Mouse (Mus musculus): Measurements from ENCODE around the gene Ranbp3. TPM values are rescaled to one million over a fixed set of nuclear protein-coding genes. Genes with fewer than 3 reads are reported as not detected.

Gene Ranbp3
- polyA plus RNA-seq, 1 experiment from 2014 or later, result 21.8 TPM

DNA sequence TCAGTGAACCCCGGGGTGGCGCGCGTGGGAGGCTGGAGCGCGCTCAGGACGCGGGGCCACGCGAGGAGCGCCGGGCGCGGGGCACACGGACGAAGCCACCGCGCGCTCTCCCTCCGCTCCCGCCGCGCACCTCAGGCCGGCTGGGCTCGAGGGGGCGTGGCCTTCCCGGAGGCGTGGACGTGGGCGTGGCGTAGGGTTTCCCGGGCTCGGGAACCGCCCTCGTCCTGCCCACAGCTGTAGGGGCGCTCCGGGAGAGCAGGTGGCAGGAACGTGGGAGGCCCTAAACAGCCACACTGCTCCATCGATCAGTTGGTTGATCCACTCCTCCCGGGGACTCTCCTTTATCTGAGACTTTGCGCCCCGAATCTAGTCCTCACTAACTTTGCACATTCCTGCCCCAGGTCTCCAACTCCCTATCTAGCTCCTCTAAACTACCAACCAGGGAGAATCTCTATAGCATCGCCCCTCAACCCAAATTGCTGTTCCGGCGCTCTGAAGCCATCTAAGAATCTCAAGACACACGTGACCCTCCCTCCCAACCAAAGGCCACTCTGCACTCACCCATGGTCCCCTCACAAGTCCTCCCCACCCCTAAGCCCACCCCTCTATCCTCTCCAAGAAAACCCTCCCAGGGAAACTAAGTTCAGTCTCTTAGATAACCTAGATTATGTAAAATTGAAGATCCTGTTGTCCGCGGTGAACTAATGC, 84.5 kb downstream of the Ranbp3 start, which contains the start of gene Nrtn:
Nrtn (minus strand) TSS at position 115 of the 708 bp plus-strand sequence.
- Histone ChIP-seq H3K9ac (replicated peaks) (peak within 1 kb of the TSS; percentile 65), H3K27ac (ENCODE audit: low read depth) (0 out of 2 replicates have a peak within 1 kb of the TSS, but pooled peaks have one; percentile 11), H3K27me3 (ENCODE audit: insufficient read depth, low read length) (peaks cover 54% of the 10 kb centered on the region), H3K4me3 (ENCODE audit: low read depth, low read length) (peak within 1 kb of the TSS; percentile 54), H3K9me3 (ENCODE audit: low read length) (no peaks in the 10 kb centered on the region), H3K4me2 (ENCODE audit: low read depth, low read length) (peak within 1 kb of the TSS; percentile 92), H3K4me1 (ENCODE audit: insufficient read depth) (peaks cover 36% of the 10 kb centered on the region), H3K36me3 (replicated peaks; ENCODE audit: insufficient read depth, low read length) (no peaks in the 10 kb centered on the region)
- TF ChIP-seq EP300 (IDR thresholded peaks at IDR 0.05; ENCODE audit: low read depth), result no peak
- 0 out of 2 replicates have a peak, but pooled peaks have one; percentile 1 for TF ChIP-seq CTCF (IDR thresholded peaks at IDR 0.05; ENCODE audit: low read depth)
- DNase-seq (peak; percentile 91), ATAC-seq (peak; percentile 71)
- WGBS (ENCODE audit: insufficient replicate concordance), result 0% methylated on average over 22 of the region's 48 CpGs

DNA sequence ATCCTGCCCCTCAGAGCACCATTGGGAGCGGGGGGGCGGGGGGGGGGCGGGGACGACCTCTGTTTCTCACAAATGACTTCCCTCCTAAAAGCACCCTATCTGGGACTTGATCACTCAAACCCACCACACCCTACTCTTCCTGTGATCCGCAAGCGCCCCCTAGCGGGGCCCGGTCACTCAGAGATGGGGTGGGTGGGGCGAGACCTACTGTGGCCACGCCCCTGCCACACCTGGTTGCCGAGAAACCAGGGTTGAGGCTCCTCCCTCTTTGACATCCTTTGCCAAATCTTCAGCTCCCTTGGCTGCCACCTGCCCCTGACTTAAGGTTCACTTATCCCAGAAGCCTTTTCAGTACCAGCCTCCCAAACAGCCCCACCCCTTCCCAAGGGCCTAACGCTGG, 85.0 kb downstream of the Ranbp3 start:
- TF ChIP-seq EP300 (IDR thresholded peaks at IDR 0.05; ENCODE audit: low read depth) (no peak), CTCF (IDR thresholded peaks at IDR 0.05; ENCODE audit: low read depth) (peak; percentile 71)
- Histone ChIP-seq H3K36me3 (replicated peaks; ENCODE audit: insufficient read depth, low read length) (no peaks in the 10 kb centered on the region), H3K9me3 (ENCODE audit: low read length) (no peaks in the 10 kb centered on the region), H3K4me1 (ENCODE audit: insufficient read depth) (peaks cover 42% of the 10 kb centered on the region), H3K27ac (ENCODE audit: low read depth) (0 out of 2 replicates have a peak overlapping the region, but pooled peaks have one; percentile 11), H3K4me3 (ENCODE audit: low read depth, low read length) (no peak overlapping the region), H3K9ac (replicated peaks) (no peak overlapping the region), H3K4me2 (ENCODE audit: low read depth, low read length) (peak overlapping the region; percentile 92), H3K27me3 (ENCODE audit: insufficient read depth, low read length) (peaks cover 48% of the 10 kb centered on the region)
- 11% methylated on average over 12 of the region's 12 CpGs for WGBS (ENCODE audit: insufficient replicate concordance)
- DNase-seq, result peak; percentile 88
- ATAC-seq, result peak; percentile 37

DNA sequence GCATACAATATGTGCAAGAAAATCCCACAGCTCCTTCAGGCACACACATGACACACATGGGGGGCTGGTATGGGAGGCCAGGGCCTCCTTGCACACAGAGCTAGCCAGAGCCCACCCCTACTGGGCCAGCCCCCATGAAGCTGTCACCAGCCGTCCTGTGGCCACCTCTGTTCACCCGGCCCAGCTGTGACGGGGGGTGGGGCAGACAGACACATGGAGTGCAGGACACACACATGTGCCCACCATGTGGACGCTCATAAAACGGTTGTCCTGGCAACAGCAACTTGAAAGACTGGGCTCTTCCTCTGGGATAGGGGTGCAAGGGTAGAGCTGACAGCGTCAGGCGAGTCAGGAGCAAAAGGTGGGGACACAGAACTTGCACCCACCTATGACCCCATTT, 86.2 kb downstream of the Ranbp3 start:
- no peaks in the 10 kb centered on the region for H3K9me3 ChIP-seq (ENCODE audit: low read length)
- TF ChIP-seq CTCF (IDR thresholded peaks at IDR 0.05; ENCODE audit: low read depth), result no peak
- TF ChIP-seq EP300 (IDR thresholded peaks at IDR 0.05; ENCODE audit: low read depth), result no peak
- H3K36me3 ChIP-seq (replicated peaks; ENCODE audit: insufficient read depth, low read length), result no peaks in the 10 kb centered on the region
- no peak overlapping the region for H3K4me2 ChIP-seq (ENCODE audit: low read depth, low read length)
- no peak overlapping the region for H3K27ac ChIP-seq (ENCODE audit: low read depth)
- H3K4me1 ChIP-seq (ENCODE audit: insufficient read depth), result peaks cover 48% of the 10 kb centered on the region
- WGBS (ENCODE audit: insufficient replicate concordance), result 71% methylated on average over 7 of the region's 7 CpGs
- H3K9ac ChIP-seq (replicated peaks), result no peak overlapping the region
- peaks cover 37% of the 10 kb centered on the region for H3K27me3 ChIP-seq (ENCODE audit: insufficient read depth, low read length)
- no peak overlapping the region for H3K4me3 ChIP-seq (ENCODE audit: low read depth, low read length)
- DNase-seq (no peak), ATAC-seq (no peak)

DNA sequence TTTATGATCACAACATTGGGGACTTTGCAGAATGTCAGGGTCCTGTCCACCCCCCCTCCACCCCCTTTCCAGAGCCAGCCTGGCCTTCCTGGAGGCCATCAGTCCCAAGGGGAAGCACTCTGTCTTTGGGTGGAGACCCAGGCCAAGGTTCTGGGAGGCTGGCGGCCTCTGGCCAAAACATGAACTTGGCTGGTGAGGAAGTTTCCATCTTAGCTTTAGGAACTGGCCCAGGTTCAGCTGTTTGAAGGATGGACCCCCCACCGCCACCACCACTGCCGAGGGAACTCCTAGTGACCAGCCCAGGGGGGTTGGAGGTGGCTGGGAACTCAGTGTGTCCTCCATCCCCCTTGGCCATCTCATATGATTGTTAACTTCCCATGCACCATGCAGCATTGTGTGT, 88.0 kb downstream of the Ranbp3 start:
- H3K27ac ChIP-seq (ENCODE audit: low read depth), result no peak overlapping the region
- H3K4me2 ChIP-seq (ENCODE audit: low read depth, low read length), result 0 out of 2 replicates have a peak overlapping the region, but pooled peaks have one; percentile 92
- no peak overlapping the region for H3K4me3 ChIP-seq (ENCODE audit: low read depth, low read length)
- no peaks in the 10 kb centered on the region for H3K36me3 ChIP-seq (replicated peaks; ENCODE audit: insufficient read depth, low read length)
- H3K9me3 ChIP-seq (ENCODE audit: low read length), result no peaks in the 10 kb centered on the region
- peaks cover 20% of the 10 kb centered on the region for H3K27me3 ChIP-seq (ENCODE audit: insufficient read depth, low read length)
- no peak for DNase-seq
- no peak for TF ChIP-seq EP300 (IDR thresholded peaks at IDR 0.05; ENCODE audit: low read depth)
- H3K9ac ChIP-seq (replicated peaks), result no peak overlapping the region
- H3K4me1 ChIP-seq (ENCODE audit: insufficient read depth), result peaks cover 52% of the 10 kb centered on the region
- WGBS (ENCODE audit: insufficient replicate concordance), result 66% methylated on average over 3 of the region's 3 CpGs
- no peak for ATAC-seq

Other genes with a start within 250 kb of the Ranbp3 start
- gene Ptprs, start 196.8 kb upstream of the Ranbp3 start, polyA plus RNA-seq (2015; fragmentation: Nextera tagmentation; extraction: Ambion mirVana), result 3.4 TPM in 2 replicates
- not detected in 2 replicates for gene Znrf4, start 160.9 kb upstream of the Ranbp3 start, polyA plus RNA-seq (2015; fragmentation: Nextera tagmentation; extraction: Ambion mirVana)
- 0.08 TPM in 2 replicates for gene Gm20219, start 118.9 kb upstream of the Ranbp3 start, polyA plus RNA-seq (2015; fragmentation: Nextera tagmentation; extraction: Ambion mirVana)
- gene Safb2, start 88.7 kb upstream of the Ranbp3 start, polyA plus RNA-seq (2015; fragmentation: Nextera tagmentation; extraction: Ambion mirVana), result 19.7 and 23.1 TPM in 2 replicates
- gene Safb, start 88.5 kb upstream of the Ranbp3 start, polyA plus RNA-seq (2015; fragmentation: Nextera tagmentation; extraction: Ambion mirVana), result 27.0 and 28.4 TPM in 2 replicates
- gene 2410015M20Rik, start 63.5 kb upstream of the Ranbp3 start, polyA plus RNA-seq (2015; fragmentation: Nextera tagmentation; extraction: Ambion mirVana), result 259 and 260 TPM in 2 replicates
- gene Rpl36, start 59.9 kb upstream of the Ranbp3 start, polyA plus RNA-seq (2015; fragmentation: Nextera tagmentation; extraction: Ambion mirVana), result 1,436 and 1,479 TPM in 2 replicates
- 29.8 and 31.9 TPM in 2 replicates for gene Lonp1, start 46.4 kb upstream of the Ranbp3 start, polyA plus RNA-seq (2015; fragmentation: Nextera tagmentation; extraction: Ambion mirVana)
- 0.33 and 0.60 TPM in 2 replicates for gene Catsperd, start 45.2 kb upstream of the Ranbp3 start, polyA plus RNA-seq (2015; fragmentation: Nextera tagmentation; extraction: Ambion mirVana)
- 281 and 298 TPM in 2 replicates for gene Ndufa11, start 44.5 kb downstream of the Ranbp3 start, polyA plus RNA-seq (2015; fragmentation: Nextera tagmentation; extraction: Ambion mirVana)
- gene Vmac, start 44.7 kb downstream of the Ranbp3 start, polyA plus RNA-seq (2015; fragmentation: Nextera tagmentation; extraction: Ambion mirVana), result 3.3 and 4.1 TPM in 2 replicates
- gene Nrtn, start 84.2 kb downstream of the Ranbp3 start, polyA plus RNA-seq (2015; fragmentation: Nextera tagmentation; extraction: Ambion mirVana), result 1.2 and 2.2 TPM in 2 replicates
- 9.1 TPM in 2 replicates for gene Dus3l, start 91.5 kb downstream of the Ranbp3 start, polyA plus RNA-seq (2015; fragmentation: Nextera tagmentation; extraction: Ambion mirVana)
- gene Prr22, start 97.0 kb downstream of the Ranbp3 start, polyA plus RNA-seq (2015; fragmentation: Nextera tagmentation; extraction: Ambion mirVana), result 0.20 and 0.23 TPM in 2 replicates
- gene Rfx2, start 157.7 kb downstream of the Ranbp3 start, polyA plus RNA-seq (2015; fragmentation: Nextera tagmentation; extraction: Ambion mirVana), result 3.1 and 3.6 TPM in 2 replicates
- not detected in 2 replicates for gene Acsbg2, start 201.2 kb downstream of the Ranbp3 start, polyA plus RNA-seq (2015; fragmentation: Nextera tagmentation; extraction: Ambion mirVana)
- 0.04 TPM in 1 of 2 replicates, not detected in the other for gene 1700061G19Rik, start 202.2 kb downstream of the Ranbp3 start, polyA plus RNA-seq (2015; fragmentation: Nextera tagmentation; extraction: Ambion mirVana)

Data from liver, postnatal 0 days (tissue).